Mouse (Mus musculus) heart, adult 2 months (tissue): ENCODE results near the gene Jazf1. TPM values are rescaled to one million over a fixed set of nuclear protein-coding genes. Genes with fewer than 3 reads are reported as not detected.

ENCODE experiments used
- DNase-seq, 2 experiments: peaks; one replicate each; pipeline ENCODE4 v3.0.0; 2021
- H3K27ac ChIP-seq: fragments of 200-600 bp; 2 replicates; pipeline ENCODE4 v1.8.1; 2022
- H3K27me3 ChIP-seq: fragments of 200-500 bp; 2 replicates; pipeline ENCODE4 v1.6.1; 2012; ENCODE audit warnings: mild to moderate bottlenecking, low read length, inconsistent platforms, mixed read lengths; ENCODE audit not compliant: control insufficient read depth, insufficient read depth
- H3K36me3 ChIP-seq: fragments of 200-500 bp; 2 replicates; pipeline ENCODE4 v1.6.1; 2012; ENCODE audit warnings: low read length, inconsistent platforms; ENCODE audit not compliant: control insufficient read depth, insufficient read depth
- H3K4me1 ChIP-seq: fragments of 200-500 bp; 2 replicates; pipeline ENCODE4 v1.6.1; 2011; ENCODE audit warnings: low read length; ENCODE audit not compliant: control insufficient read depth, insufficient read depth
- H3K4me3 ChIP-seq: fragments of 200-600 bp; 2 replicates; pipeline ENCODE4 v1.8.1; 2022
- H3K79me2 ChIP-seq: fragments of 200-500 bp; replicated peaks from 2 replicates; pipeline ENCODE4 v1.6.1; 2012; ENCODE audit warnings: mild to moderate bottlenecking, inconsistent platforms, low read length, moderate library complexity, mixed read lengths; ENCODE audit not compliant: control insufficient read depth, insufficient read depth
- H3K9ac ChIP-seq: fragments of 200-500 bp; 2 replicates; pipeline ENCODE4 v1.6.1; 2012; ENCODE audit warnings: low read depth, mild to moderate bottlenecking, control low read depth, inconsistent platforms, low read length, mixed read lengths
- CTCF ChIP-seq: fragments of 200-600 bp; IDR thresholded peaks from 2 replicates; pipeline ENCODE4 v1.8.1; 2022; ENCODE audit warnings: antibody characterized with exemption, mild to moderate bottlenecking, moderate library complexity
- EP300 ChIP-seq: fragments of 200-500 bp; IDR thresholded peaks from 2 replicates; pipeline ENCODE4 v1.6.1; 2011; ENCODE audit warnings: low read depth, low read length, control low read depth; ENCODE audit not compliant: insufficient read depth
- POLR2A ChIP-seq: fragments of 200-500 bp; IDR thresholded peaks from 2 replicates; pipeline ENCODE4 v1.6.1; 2011; ENCODE audit warnings: mild to moderate bottlenecking, low read depth, low read length, control low read depth; ENCODE audit not compliant: insufficient read depth
- WGBS: fragments of 180-500 bp; shearing (Covaris S2); methylation state at CpG from one replicate; pipeline ENCODE4 v1.1.7; 2018; 5-methylcytosine and 5-hydroxymethylcytosine counted together
- intact Hi-C: fragments of 180-260 bp; cut with DNase I; formaldehyde crosslinking; loops from one replicate; pipeline ENCODE4 v1.15.1; 2025
- polyA plus RNA-seq: library from polyadenylated mRNA; depleted of rRNA; stranded (reverse); fragments of >200 nt; gene quantifications from 2 replicates; pipeline ENCODE4 v1.2.3, GENCODE M21; 2012
- total RNA-seq, 2 experiments: library from RNA; stranded (reverse); gene quantifications; 2 replicates each; pipeline ENCODE4 v1.2.3; 2021

Gene Jazf1
- total and polyA plus RNA-seq, 3 experiments = 1.2 to 2.6 (median 1.4) TPM

GRCm38 (mm10) chr6:52987905-52988640 lies 80.4 kb downstream of the Jazf1 start:
- no peaks in the 10 kb centered on the region for H3K27me3 ChIP-seq
- H3K27ac ChIP-seq = no peak overlapping the region
- H3K36me3 ChIP-seq = no peaks in the 10 kb centered on the region
- no peak overlapping the region for H3K9ac ChIP-seq
- H3K79me2 ChIP-seq = no peaks in the 10 kb centered on the region
- no peak for DNase-seq
- intact Hi-C loops = loop anchor here (2.0 to 5.0 kb wide), 3 partner anchors 31 to 731 kb away; no protein-coding TSS in a partner anchor
- no peak for TF ChIP-seq CTCF
- no peak for TF ChIP-seq EP300
- no peak for TF ChIP-seq POLR2A
- H3K4me1 ChIP-seq = no peaks in the 10 kb centered on the region
- WGBS = 91% methylated on average over 6 of the region's 6 CpGs
- no peak overlapping the region for H3K4me3 ChIP-seq

- WGBS = 58% methylated on average over 4 of the region's 4 CpGs
- intact Hi-C loops = loop anchor here (2.0 to 5.0 kb wide), 3 partner anchors 31 to 731 kb away; no protein-coding TSS in a partner anchor
- H3K4me1 ChIP-seq = no peaks in the 10 kb centered on the region
Observed at GRCm38 (mm10) chr6:52987391-52987790, 81.0 kb downstream of the Jazf1 start.

GRCm38 (mm10) chr6:52982175-52982574 lies 86.3 kb downstream of the Jazf1 start:
- TF ChIP-seq POLR2A (no peak), CTCF (peak; percentile 27; the same call in 1 of the 2 replicates)
- Histone ChIP-seq H3K27me3 (no peaks in the 10 kb centered on the region), H3K9ac (no peak overlapping the region), H3K4me3 (no peak overlapping the region), H3K4me1 (no peaks in the 10 kb centered on the region), H3K79me2 (no peaks in the 10 kb centered on the region), H3K36me3 (no peaks in the 10 kb centered on the region), H3K27ac (no peak overlapping the region)
- intact Hi-C loops = no loop called here
- 92% methylated on average over 6 of the region's 6 CpGs for WGBS
- DNase-seq = no peak

More at GRCm38 (mm10) chr6:52987391-52987790, 81.0 kb downstream of the Jazf1 start:
- no peak for DNase-seq
- H3K27ac ChIP-seq = no peak overlapping the region
- H3K9ac ChIP-seq = no peak overlapping the region
- TF ChIP-seq CTCF (peak; percentile 90), POLR2A (no peak)
- no peaks in the 10 kb centered on the region for H3K79me2 ChIP-seq
- no peaks in the 10 kb centered on the region for H3K36me3 ChIP-seq
- no peak overlapping the region for H3K4me3 ChIP-seq
- H3K27me3 ChIP-seq = no peaks in the 10 kb centered on the region

- H3K27ac ChIP-seq = no peak overlapping the region
- intact Hi-C loops = no loop called here
- no peaks in the 10 kb centered on the region for H3K79me2 ChIP-seq
- H3K9ac ChIP-seq = no peak overlapping the region
- H3K36me3 ChIP-seq = no peaks in the 10 kb centered on the region
- 76% methylated on average over 6 of the region's 6 CpGs for WGBS
- no peak overlapping the region for H3K4me3 ChIP-seq
- TF ChIP-seq CTCF = no peak
- TF ChIP-seq POLR2A = no peak
- TF ChIP-seq EP300 = no peak
- H3K27me3 ChIP-seq = no peaks in the 10 kb centered on the region
- DNase-seq = no peak
- H3K4me1 ChIP-seq = no peaks in the 10 kb centered on the region
Observed at GRCm38 (mm10) chr6:52979503-52979902, 88.9 kb downstream of the Jazf1 start.

GRCm38 (mm10) chr6:52973351-52973750 lies 95.1 kb downstream of the Jazf1 start:
- TF ChIP-seq POLR2A (no peak), CTCF (no peak), EP300 (no peak)
- Histone ChIP-seq H3K9ac (no peak overlapping the region), H3K36me3 (no peaks in the 10 kb centered on the region), H3K27me3 (no peaks in the 10 kb centered on the region), H3K4me1 (no peaks in the 10 kb centered on the region), H3K4me3 (no peak overlapping the region), H3K79me2 (no peaks in the 10 kb centered on the region), H3K27ac (no peak overlapping the region)
- DNase-seq = no peak
- 86% methylated on average over 5 of the region's 5 CpGs for WGBS
- intact Hi-C loops = no loop called here

- TF ChIP-seq POLR2A = no peak
- TF ChIP-seq CTCF = peak; percentile 30
- intact Hi-C loops = no loop called here
- whole genome bisulfite sequencing = 83% methylated on average over 7 of the region's 7 CpGs
Observed at GRCm38 (mm10) chr6:52972138-52972537, 96.3 kb downstream of the Jazf1 start.

More at GRCm38 (mm10) chr6:52972138-52972537, 96.3 kb downstream of the Jazf1 start:
- Histone ChIP-seq H3K27me3 (no peaks in the 10 kb centered on the region), H3K4me3 (no peak overlapping the region), H3K36me3 (no peaks in the 10 kb centered on the region), H3K9ac (no peak overlapping the region), H3K79me2 (no peaks in the 10 kb centered on the region), H3K27ac (no peak overlapping the region), H3K4me1 (no peaks in the 10 kb centered on the region)
- DNase-seq = no peak
